Mouse (Mus musculus) kidney, embryonic 16.5 days (tissue): Measurements from ENCODE around the gene Med12l. TPM values are rescaled to one million over a fixed set of nuclear protein-coding genes. Genes with fewer than 3 reads are reported as not detected.

Source experiments
- ATAC-seq: fragments of 200-750 bp; cut with Nextera tagmentation; 2 replicates; pipeline ENCODE4 v1.8.0; 2017; ENCODE audit warnings: moderate TSS enrichment; ENCODE audit not compliant: low FRiP score, low TSS enrichment
- H3K27ac ChIP-seq: fragments of 300-500 bp; sonication (generic); 2 replicates; pipeline ENCODE4 v1.5.1; 2014; ENCODE audit warnings: low read length
- H3K27me3 ChIP-seq: fragments of 300-500 bp; sonication (generic); 2 replicates; pipeline ENCODE4 v1.6.1; 2014; ENCODE audit warnings: low read length, control low read depth, mixed read lengths; ENCODE audit not compliant: insufficient read depth
- H3K36me3 ChIP-seq: fragments of 300-500 bp; sonication (generic); 2 replicates; pipeline ENCODE4 v1.6.1; 2014; ENCODE audit warnings: low read length, control low read depth, mixed read lengths; ENCODE audit not compliant: insufficient read depth
- H3K4me1 ChIP-seq: fragments of 300-500 bp; sonication (generic); 2 replicates; pipeline ENCODE4 v1.6.1; 2014; ENCODE audit warnings: low read length, control low read depth, mixed read lengths; ENCODE audit not compliant: insufficient read depth
- H3K4me2 ChIP-seq: fragments of 300-500 bp; sonication (generic); replicated peaks from 2 replicates; pipeline ENCODE4 v1.6.1; 2014; ENCODE audit warnings: low read depth, low read length
- H3K4me3 ChIP-seq: fragments of 300-500 bp; sonication (generic); 2 replicates; pipeline ENCODE4 v1.5.1; 2014; ENCODE audit warnings: mild to moderate bottlenecking, low read length
- H3K9ac ChIP-seq: fragments of 300-500 bp; sonication (generic); replicated peaks from 2 replicates; pipeline ENCODE4 v1.6.1; 2014; ENCODE audit warnings: low read length
- H3K9me3 ChIP-seq: fragments of 300-500 bp; sonication (generic); 2 replicates; pipeline ENCODE4 v1.6.1; 2016; ENCODE audit warnings: low read length, control low read depth
- WGBS: fragments of 180-500 bp; shearing (Covaris S2); extraction: QIAGEN DNeasy Blood & Tissue Kit; methylation state at CpG from one replicate; pipeline ENCODE4 v1.1.7; 2014; 5-methylcytosine and 5-hydroxymethylcytosine counted together
- polyA plus RNA-seq: library from polyadenylated mRNA; unstranded; fragments of >200 nt; fragmentation: Nextera tagmentation; extraction: Ambion mirVana; gene quantifications from 2 replicates; pipeline ENCODE4 v1.2.1, GENCODE M21; 2015

The Med12l gene
- polyA plus RNA-seq, 1 experiment from 2014 or later, result 2.1 TPM

- WGBS, result 82% methylated on average over 3 of the region's 3 CpGs
- no peaks in the 10 kb centered on the region for H3K9me3 ChIP-seq
Observed at GRCm38 (mm10) chr3:59354156-59354555, 348.5 kb downstream of the Med12l start.

DNA sequence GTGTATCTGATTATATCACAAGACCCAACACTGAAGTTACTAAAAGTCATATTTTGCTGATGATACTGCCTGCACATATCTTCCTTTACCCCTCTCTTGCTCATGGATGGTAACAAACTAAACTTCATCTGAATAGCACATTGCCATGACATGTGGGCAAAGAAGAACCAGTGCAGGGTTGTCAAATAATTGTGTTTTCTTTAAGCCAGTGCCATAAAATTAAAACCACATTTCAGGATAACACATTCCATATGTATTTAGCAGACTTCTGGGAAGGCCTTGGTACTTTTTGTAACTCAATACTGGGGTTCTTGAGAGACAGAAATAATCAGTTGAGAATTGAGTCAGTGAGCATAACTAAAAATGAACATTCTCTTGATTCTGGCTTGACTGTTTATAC, 354.5 kb downstream of the Med12l start:
- no peak overlapping the region for H3K4me3 ChIP-seq
- no peaks in the 10 kb centered on the region for H3K4me1 ChIP-seq
- H3K27ac ChIP-seq, result no peak overlapping the region
- H3K4me2 ChIP-seq, result no peak overlapping the region
- no peaks in the 10 kb centered on the region for H3K27me3 ChIP-seq
- no peaks in the 10 kb centered on the region for H3K36me3 ChIP-seq
- no peak overlapping the region for H3K9ac ChIP-seq
- ATAC-seq, result no peak
- H3K9me3 ChIP-seq, result no peaks in the 10 kb centered on the region

More at GRCm38 (mm10) chr3:59354156-59354555, 348.5 kb downstream of the Med12l start:
- H3K9ac ChIP-seq, result no peak overlapping the region
- no peak overlapping the region for H3K4me2 ChIP-seq
- H3K36me3 ChIP-seq, result no peaks in the 10 kb centered on the region
- no peak overlapping the region for H3K4me3 ChIP-seq
- H3K4me1 ChIP-seq, result no peaks in the 10 kb centered on the region
- no peaks in the 10 kb centered on the region for H3K27me3 ChIP-seq
- no peak overlapping the region for H3K27ac ChIP-seq
- no peak for ATAC-seq

DNA sequence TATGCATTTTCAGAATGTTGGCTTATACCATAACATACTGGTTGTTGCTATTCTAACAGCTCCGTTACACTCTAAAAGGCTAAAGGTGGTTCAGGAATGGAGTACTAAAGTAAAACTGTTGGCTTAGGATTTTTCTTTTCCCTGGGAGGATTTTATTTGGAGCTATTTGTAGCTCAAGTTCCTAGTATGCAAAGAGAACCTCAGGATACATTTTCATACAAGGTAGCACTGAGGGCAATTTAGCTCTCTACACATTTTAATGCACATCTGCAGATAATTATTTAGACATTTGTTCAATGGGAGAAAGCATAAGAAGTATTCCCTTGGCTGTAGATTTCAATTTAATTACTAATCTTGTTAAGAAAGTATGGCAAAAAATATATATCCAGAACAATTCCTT, 356.3 kb downstream of the Med12l start:
- Histone ChIP-seq H3K27me3 (no peaks in the 10 kb centered on the region), H3K9me3 (no peaks in the 10 kb centered on the region), H3K36me3 (no peaks in the 10 kb centered on the region), H3K4me3 (no peak overlapping the region), H3K27ac (no peak overlapping the region), H3K4me1 (no peaks in the 10 kb centered on the region), H3K9ac (no peak overlapping the region), H3K4me2 (no peak overlapping the region)
- WGBS, result 87% methylated on average over 1 of the region's 1 CpGs
- no peak for ATAC-seq

Other genes with a start within 250 kb of the Med12l start
- gene Mindy4b-ps, start 183.5 kb upstream of the Med12l start, polyA plus RNA-seq, result not detected in 2 replicates
- gene Clrn1, start 120.5 kb upstream of the Med12l start, polyA plus RNA-seq, result 3.7 and 5.3 TPM in 2 replicates
- gene Gpr171, start 96.0 kb downstream of the Med12l start, polyA plus RNA-seq, result 0.67 and 0.80 TPM in 2 replicates
- 3.8 and 5.0 TPM in 2 replicates for gene P2ry14, start 147.8 kb downstream of the Med12l start, polyA plus RNA-seq
- 0.24 TPM in 1 of 2 replicates, not detected in the other for gene Gpr87, start 189.3 kb downstream of the Med12l start, polyA plus RNA-seq
- 0.69 and 0.72 TPM in 2 replicates for gene P2ry13, start 205.1 kb downstream of the Med12l start, polyA plus RNA-seq